Mouse (Mus musculus) heart, embryonic 10.5 days (tissue): ENCODE measurements at regions not wholly inside any gene's neighbourhood (a gene's known extent, or its start where the extent isn't known, plus 50 kb on each side); places are given as distances from the start of the nearest gene placed in this dataset.

Experiments used
- DNase-seq: peaks from one replicate; pipeline ENCODE4 v3.0.0-alpha.2; 2017; ENCODE audit warnings: low spot score
- H3K27ac ChIP-seq: fragments of 300-500 bp; sonication (generic); 2 replicates; pipeline ENCODE4 v1.5.1; 2016; ENCODE audit warnings: mild to moderate bottlenecking
- H3K27me3 ChIP-seq: fragments of 300-500 bp; sonication (generic); 2 replicates; pipeline ENCODE4 v1.6.1; 2016; ENCODE audit warnings: mild to moderate bottlenecking; ENCODE audit not compliant: poor library complexity, insufficient read depth, severe bottlenecking
- H3K36me3 ChIP-seq: fragments of 300-500 bp; sonication (generic); 2 replicates; pipeline ENCODE4 v1.6.1; 2016; ENCODE audit warnings: mild to moderate bottlenecking, moderate library complexity
- H3K4me1 ChIP-seq: fragments of 300-500 bp; sonication (generic); 2 replicates; pipeline ENCODE4 v1.6.1; 2016; ENCODE audit warnings: mild to moderate bottlenecking
- H3K4me3 ChIP-seq: fragments of 300-500 bp; sonication (generic); 2 replicates; pipeline ENCODE4 v1.5.1; 2016; ENCODE audit warnings: mild to moderate bottlenecking, moderate library complexity
- H3K9me3 ChIP-seq: fragments of 300-500 bp; sonication (generic); 2 replicates; pipeline ENCODE4 v1.6.1; 2016; ENCODE audit warnings: mild to moderate bottlenecking, moderate library complexity
- WGBS: fragments of 180-500 bp; shearing (Covaris S2); methylation state at CpG from one replicate; pipeline ENCODE4 v1.1.7; 2016; 5-methylcytosine and 5-hydroxymethylcytosine counted together

DNA sequence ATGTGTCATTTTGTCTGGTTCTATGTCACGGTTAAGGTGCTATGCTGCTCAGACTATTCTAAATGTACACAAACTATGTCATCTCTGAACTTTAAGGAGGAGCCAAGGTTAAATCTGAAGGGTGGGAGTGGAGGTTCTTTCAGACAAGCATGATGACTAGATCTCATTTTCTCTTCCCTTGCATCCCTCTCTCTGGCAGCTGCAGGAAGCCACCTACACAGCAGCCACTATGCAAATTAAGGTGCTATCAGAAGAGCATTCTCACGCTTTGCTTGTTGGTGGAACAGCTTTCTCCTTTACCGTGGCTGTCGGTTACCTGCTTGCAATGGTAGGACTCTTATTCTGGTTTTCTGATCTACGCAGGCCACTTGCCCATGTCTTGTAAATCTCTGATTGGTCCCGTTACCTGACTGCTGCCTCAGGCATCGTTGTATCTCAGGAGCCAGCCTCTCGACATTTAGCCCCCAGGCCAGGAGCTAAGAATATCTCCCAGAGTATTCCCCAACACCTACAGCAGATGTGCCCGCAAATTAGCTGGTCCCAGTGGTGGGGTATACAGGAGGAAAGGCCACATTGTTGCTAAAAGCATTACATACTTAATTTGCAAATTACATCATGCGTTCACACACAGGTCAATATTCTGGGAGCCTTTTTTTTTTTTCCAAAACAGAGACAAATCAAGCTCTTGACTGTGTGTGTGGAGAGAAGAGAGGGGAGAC is 192.6 kb downstream of the Emx2 start:
- DNase-seq: no peak
- WGBS: 66% methylated on average over 10 of the region's 10 CpGs
- Histone ChIP-seq H3K4me3 (no peak overlapping the region), H3K27me3 (no peaks in the 10 kb centered on the region), H3K4me1 (no peaks in the 10 kb centered on the region), H3K36me3 (no peaks in the 10 kb centered on the region), H3K9me3 (no peaks in the 10 kb centered on the region), H3K27ac (no peak overlapping the region)

DNA sequence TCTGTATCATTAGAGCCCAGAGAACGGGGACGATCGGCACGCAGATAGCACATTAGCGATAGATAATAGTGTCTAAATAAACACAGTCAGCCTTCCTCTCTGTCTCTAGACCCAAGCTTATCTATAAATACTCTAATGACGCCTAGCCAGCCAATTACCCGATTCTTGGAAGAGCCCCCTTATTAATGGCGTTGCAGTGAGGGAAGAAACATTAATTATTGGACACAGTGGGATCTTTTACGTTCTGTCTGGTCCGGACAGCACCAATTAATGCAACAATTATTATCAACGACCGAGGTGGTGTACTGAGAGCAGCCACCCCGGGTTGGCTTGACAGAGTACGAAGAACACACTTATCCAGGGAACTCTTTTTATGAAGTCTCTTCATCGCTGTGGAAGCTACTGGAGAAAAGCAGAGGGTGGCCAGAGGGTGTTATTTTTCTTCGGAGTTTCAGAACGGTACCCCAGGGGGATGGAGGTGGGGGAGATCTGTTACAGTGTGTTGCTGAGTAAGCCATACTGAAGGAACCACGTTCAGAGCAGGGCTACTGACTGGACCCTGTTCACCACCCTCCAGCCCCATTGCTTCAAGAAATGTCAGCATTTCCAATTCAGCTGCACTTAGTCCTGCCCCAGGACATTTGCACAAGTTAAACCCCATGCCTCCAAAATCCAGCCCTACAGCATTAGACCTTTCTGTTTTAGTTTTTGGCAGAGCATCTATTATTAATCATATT is 195.6 kb downstream of the Emx2 start:
- 56% methylated on average over 18 of the region's 18 CpGs for WGBS
- no peaks in the 10 kb centered on the region for H3K27me3 ChIP-seq
- no peak for DNase-seq
- no peaks in the 10 kb centered on the region for H3K36me3 ChIP-seq
- H3K4me3 ChIP-seq: no peak overlapping the region
- no peaks in the 10 kb centered on the region for H3K4me1 ChIP-seq
- H3K27ac ChIP-seq: no peak overlapping the region
- no peaks in the 10 kb centered on the region for H3K9me3 ChIP-seq

DNA sequence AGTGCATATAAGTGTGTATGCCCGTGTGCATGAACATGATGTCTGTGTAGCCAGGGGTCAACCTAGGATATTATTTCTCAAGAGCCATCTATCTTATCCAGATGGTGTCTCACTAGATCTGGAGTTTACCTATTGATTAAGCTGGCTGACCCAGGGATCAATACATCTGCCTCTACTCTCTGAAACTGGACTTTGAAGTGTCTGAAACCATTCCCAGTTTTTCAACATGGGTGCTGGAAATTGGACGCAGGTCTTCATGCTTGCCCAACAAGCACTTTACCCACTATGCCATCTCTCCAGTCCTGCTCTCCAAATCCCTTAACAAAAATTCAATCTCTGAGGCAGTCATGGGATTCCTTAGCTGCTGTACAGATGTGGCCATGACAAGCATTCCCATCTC is 197.1 kb downstream of the Emx2 start:
- no peak for DNase-seq
- 81% methylated on average over 2 of the region's 2 CpGs for WGBS
- Histone ChIP-seq H3K9me3 (no peaks in the 10 kb centered on the region), H3K36me3 (no peaks in the 10 kb centered on the region), H3K27ac (no peak overlapping the region), H3K27me3 (no peaks in the 10 kb centered on the region), H3K4me3 (no peak overlapping the region), H3K4me1 (no peaks in the 10 kb centered on the region)

DNA sequence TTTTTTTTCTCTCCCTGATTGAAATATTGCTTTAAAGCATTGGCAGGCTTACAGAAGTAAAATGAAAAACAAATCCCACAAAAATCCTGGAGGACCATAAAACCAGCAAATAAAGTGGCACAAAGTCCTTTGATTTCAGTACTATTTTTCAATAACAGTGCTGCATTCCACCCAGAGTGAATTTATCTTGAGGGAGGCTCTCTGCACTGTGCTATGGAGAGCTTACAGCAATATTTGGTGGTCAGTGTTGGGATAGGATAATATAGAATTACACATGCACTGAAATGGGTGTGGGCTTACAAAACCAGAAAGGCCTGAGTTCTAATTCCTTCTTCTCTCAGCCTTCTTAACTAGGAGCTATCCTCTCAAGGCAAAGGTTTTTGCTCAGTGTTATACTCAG is 211.6 kb downstream of the Emx2 start:
- Histone ChIP-seq H3K4me3 (no peak overlapping the region), H3K9me3 (no peaks in the 10 kb centered on the region), H3K27me3 (no peaks in the 10 kb centered on the region), H3K27ac (no peak overlapping the region), H3K36me3 (no peaks in the 10 kb centered on the region), H3K4me1 (no peaks in the 10 kb centered on the region)
- DNase-seq: no peak

DNA sequence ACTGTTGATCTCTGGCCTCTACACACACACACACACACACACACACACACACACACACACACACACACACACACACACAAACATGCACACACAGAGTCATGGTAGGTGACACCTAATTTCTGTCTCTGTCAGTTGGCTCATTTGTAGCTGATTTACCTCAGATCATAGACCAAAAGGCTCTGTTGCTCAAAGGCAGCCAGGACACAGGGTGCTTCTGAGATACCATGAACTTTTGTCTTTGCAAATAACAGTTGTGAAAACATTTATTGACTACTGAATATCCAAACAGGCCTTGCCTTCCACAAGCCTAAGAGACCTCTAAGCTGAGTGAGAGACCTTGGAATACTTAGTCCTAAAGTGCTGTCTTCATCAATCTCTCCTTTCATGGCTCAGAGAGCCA is 215.4 kb downstream of the Emx2 start:
- no peak overlapping the region for H3K27ac ChIP-seq
- no peaks in the 10 kb centered on the region for H3K27me3 ChIP-seq
- H3K36me3 ChIP-seq: no peaks in the 10 kb centered on the region
- DNase-seq: no peak
- H3K4me3 ChIP-seq: no peak overlapping the region
- H3K4me1 ChIP-seq: no peaks in the 10 kb centered on the region
- H3K9me3 ChIP-seq: no peaks in the 10 kb centered on the region

DNA sequence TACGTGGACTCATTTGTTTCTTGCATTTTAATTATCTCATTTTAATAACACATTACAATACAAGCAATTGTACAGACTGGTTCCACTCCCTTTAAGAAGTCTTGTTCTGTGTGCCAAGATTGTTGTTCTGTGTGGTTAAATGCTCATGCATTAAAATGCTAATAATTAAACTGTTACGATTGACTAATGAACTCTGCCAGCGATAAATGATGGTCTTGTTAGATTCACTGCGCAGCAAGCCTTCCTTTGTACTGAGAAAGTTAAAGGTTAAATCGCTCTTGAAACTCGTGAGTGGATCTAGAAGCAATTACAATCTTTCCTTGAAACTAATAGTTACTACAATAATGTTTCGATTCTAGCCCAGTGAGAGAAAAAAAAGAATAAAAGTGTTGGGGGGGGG is 221.0 kb downstream of the Emx2 start:
- peaks cover 4% of the 10 kb centered on the region; the same call in 1 of the 2 replicates for H3K27me3 ChIP-seq
- WGBS: 88% methylated on average over 7 of the region's 7 CpGs
- no peak for DNase-seq
- no peaks in the 10 kb centered on the region for H3K4me1 ChIP-seq
- no peaks in the 10 kb centered on the region for H3K9me3 ChIP-seq
- H3K27ac ChIP-seq: no peak overlapping the region
- H3K36me3 ChIP-seq: no peaks in the 10 kb centered on the region
- no peak overlapping the region for H3K4me3 ChIP-seq

DNA sequence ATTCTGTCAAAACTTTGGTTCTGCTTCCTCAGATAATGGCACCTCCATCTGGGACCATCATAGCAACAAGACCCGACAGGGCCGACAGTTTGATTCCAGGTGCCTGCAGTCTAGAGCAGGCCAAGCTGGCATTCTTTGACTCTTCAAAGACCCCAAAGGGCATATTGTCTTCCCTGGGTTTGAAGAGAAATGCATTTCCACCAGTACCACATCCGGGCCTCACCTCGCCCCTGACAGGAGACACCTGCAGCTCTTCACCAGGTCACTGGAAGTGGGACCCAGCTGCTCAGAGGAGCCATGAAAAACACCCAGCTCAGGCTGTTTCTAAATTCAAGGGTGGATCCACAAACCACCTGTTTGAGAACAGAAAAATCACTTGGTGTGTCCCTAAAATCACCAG is 222.2 kb downstream of the Emx2 start:
- WGBS: 85% methylated on average over 4 of the region's 4 CpGs
- H3K36me3 ChIP-seq: no peaks in the 10 kb centered on the region
- H3K4me1 ChIP-seq: no peaks in the 10 kb centered on the region
- no peak overlapping the region for H3K4me3 ChIP-seq
- no peaks in the 10 kb centered on the region for H3K9me3 ChIP-seq
- peaks cover 4% of the 10 kb centered on the region; the same call in 1 of the 2 replicates for H3K27me3 ChIP-seq
- DNase-seq: no peak
- no peak overlapping the region for H3K27ac ChIP-seq

DNA sequence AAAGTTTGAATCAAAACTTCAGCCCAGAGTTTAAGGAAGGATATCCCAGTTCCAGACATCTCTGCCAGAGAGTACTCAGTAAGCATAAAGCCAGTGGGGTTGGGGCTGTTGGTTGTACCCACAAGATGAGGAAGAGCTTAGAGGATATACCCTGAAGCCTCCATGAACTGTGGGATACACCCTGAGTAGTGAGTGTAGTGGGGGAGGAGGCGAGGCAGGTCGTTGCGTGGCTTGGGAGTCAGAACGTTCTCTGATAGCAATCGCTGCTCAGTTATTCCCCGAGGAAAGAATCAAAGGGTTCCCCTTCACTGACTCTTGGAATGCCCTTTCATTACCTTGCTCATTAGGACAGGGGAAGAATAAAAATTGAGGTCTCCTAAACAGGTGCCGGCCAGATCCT is 226.1 kb downstream of the Emx2 start:
- Histone ChIP-seq H3K9me3 (no peaks in the 10 kb centered on the region), H3K27me3 (peaks cover 4% of the 10 kb centered on the region; the same call in 1 of the 2 replicates), H3K36me3 (no peaks in the 10 kb centered on the region), H3K27ac (no peak overlapping the region), H3K4me1 (no peaks in the 10 kb centered on the region), H3K4me3 (no peak overlapping the region)
- DNase-seq: no peak
- 79% methylated on average over 7 of the region's 7 CpGs for WGBS

DNA sequence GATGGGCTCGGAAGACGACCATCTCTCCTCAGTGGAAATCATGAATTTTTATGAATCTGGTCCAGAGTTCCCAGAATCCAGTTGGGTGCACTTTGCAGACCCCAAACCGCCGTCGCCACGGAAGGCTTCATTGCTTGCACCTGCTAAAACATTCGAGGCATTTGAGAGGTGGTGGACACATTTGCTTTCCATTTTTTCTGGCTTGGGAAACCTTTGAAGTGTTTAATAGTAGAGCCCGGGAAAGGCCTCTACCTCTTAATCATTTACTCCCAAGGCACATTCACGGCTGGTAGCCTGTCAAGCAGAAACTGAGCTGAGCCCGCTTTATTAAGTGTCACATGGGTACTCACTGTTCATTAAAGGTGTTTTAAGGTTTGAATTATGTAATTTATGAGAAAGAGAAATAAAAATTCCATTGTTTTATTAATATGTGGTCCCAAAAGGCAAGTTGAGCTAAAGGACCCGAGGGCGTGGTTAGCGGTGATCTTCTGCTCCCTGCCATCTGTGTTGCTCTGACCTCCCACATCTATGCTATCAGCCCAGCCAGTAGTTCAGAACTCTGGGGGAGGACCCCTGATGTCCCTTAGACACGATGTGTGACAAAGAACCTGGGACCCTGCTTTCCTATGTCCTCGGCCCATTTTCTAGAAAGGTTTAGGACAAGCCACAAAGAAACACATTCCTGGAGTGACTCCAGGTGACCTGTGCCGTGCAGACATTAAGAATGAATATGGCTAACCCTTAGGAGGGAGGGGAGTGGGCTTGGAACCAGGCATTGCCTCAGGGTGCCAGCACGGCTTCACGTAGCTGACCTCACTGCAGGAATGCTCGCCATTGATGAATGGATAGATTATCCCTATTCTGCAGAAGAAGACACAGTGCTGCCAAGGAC is 227.9 kb downstream of the Emx2 start:
- 81% methylated on average over 19 of the region's 19 CpGs for WGBS
- Histone ChIP-seq H3K36me3 (no peaks in the 10 kb centered on the region), H3K27ac (no peak overlapping the region), H3K4me1 (no peaks in the 10 kb centered on the region), H3K27me3 (peaks cover 4% of the 10 kb centered on the region; the same call in 1 of the 2 replicates), H3K9me3 (no peaks in the 10 kb centered on the region), H3K4me3 (no peak overlapping the region)
- DNase-seq: no peak

DNA sequence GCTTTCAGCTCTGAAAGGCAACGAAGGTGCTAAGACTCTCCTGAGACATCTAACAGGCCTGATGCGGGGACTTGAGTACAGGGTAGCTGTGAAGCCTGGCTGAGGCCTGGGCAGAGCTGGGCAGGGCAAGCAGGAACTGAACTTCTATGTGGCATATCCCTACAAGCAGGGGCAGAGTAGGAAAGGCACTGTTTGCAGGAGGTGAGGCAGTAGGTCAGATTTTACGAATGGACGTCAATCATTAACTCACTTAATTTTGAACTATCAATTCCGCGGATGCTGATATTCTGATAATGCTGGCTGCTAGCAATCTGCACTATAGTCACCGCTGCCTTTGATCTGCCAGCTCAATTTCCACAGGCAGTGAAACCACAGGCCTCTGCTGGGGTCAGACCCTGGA is 229.0 kb downstream of the Emx2 start:
- Histone ChIP-seq H3K9me3 (no peaks in the 10 kb centered on the region), H3K27ac (no peak overlapping the region), H3K36me3 (no peaks in the 10 kb centered on the region), H3K4me3 (no peak overlapping the region), H3K27me3 (no peaks in the 10 kb centered on the region), H3K4me1 (no peaks in the 10 kb centered on the region)
- 80% methylated on average over 7 of the region's 7 CpGs for WGBS
- no peak for DNase-seq

DNA sequence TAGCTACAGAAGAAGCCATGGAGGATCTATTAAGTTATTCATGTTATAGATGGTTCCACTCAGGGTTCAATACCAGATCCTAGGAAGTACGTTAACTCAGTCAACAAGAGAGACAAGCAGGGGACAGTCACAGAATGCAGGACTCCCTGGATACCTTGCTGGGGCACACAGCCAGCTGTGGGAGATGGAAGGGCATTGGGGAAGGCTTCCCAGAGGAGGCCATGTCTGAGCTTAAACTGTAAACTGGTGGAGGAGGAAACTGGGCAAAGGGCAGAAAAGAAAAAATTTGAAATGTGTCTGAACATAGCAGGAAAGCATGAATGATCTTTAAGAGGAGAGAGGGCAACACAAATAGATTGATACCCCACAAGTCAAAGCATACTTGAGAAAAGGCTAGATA is 229.5 kb downstream of the Emx2 start:
- no peak for DNase-seq
- no peaks in the 10 kb centered on the region for H3K4me1 ChIP-seq
- no peaks in the 10 kb centered on the region for H3K9me3 ChIP-seq
- H3K4me3 ChIP-seq: no peak overlapping the region
- no peak overlapping the region for H3K27ac ChIP-seq
- no peaks in the 10 kb centered on the region for H3K27me3 ChIP-seq
- H3K36me3 ChIP-seq: no peaks in the 10 kb centered on the region
- WGBS: 79% methylated on average over 1 of the region's 1 CpGs

DNA sequence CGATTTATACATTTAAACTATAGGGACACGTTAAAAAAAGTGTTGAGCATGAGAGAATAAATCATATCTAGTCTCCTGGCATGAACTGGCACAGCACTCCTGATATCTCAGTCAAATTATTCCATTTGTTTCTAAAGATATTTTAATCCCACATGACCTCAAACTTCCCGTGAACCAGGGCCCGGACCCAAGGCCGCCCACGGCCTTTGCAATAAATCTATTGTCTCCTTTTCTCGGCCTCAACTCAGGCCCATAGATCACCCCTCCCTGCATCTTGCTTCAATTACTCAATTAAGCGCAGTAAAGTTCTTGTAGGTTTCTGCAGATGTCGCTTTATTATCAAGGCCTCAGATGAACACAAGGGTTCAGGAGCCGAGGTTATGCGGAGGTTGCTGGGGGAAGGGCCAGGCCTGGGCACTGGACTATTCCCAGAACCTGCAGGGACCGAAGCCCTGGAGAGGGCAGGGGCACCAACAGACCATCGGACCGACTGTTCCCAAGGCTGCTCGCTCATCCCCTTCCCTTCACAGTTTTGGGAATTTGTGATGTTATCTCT is 233.4 kb downstream of the Emx2 start:
- Histone ChIP-seq H3K36me3 (no peaks in the 10 kb centered on the region), H3K9me3 (no peaks in the 10 kb centered on the region), H3K27me3 (0 out of 2 replicates have a peak, but pooled peaks cover 4% of the 10 kb centered on the region), H3K27ac (no peak overlapping the region), H3K4me3 (no peak overlapping the region), H3K4me1 (no peaks in the 10 kb centered on the region)
- 77% methylated on average over 15 of the region's 15 CpGs for WGBS
- no peak for DNase-seq

DNA sequence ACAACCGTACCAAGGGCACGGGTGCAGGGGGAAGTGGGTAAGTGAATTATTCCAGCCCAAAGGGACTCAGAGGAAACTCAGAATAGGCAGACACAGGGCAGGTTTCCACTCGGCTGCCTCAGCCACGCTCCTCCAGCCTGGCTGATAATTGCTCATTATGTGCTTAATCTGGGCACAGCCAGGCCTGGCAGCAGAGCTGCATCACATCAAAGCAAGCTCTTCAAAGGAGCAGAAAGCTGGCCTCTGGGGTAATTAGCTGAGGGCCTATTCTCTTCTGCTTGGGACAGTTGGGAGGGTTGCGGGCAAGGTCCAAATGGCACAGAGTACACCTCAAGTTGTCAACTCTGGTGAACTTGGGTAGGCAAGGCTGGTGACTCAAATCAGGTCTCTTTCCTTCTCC is 239.5 kb downstream of the Emx2 start:
- H3K27me3 ChIP-seq: peaks cover 10% of the 10 kb centered on the region; the same call in 1 of the 2 replicates

More for the DNA sequence above, 239.5 kb downstream of the Emx2 start:
- no peaks in the 10 kb centered on the region for H3K9me3 ChIP-seq
- DNase-seq: no peak
- H3K36me3 ChIP-seq: no peaks in the 10 kb centered on the region
- WGBS: 53% methylated on average over 5 of the region's 5 CpGs
- no peak overlapping the region for H3K27ac ChIP-seq
- no peaks in the 10 kb centered on the region for H3K4me1 ChIP-seq
- no peak overlapping the region for H3K4me3 ChIP-seq
